Mouse (Mus musculus) stomach, embryonic 15.5 days (tissue): ENCODE results near the gene Fhad1. TPM values are rescaled to one million over a fixed set of nuclear protein-coding genes. Genes with fewer than 3 reads are reported as not detected.

ENCODE experiments used
- ATAC-seq: fragments of 200-750 bp; cut with Nextera tagmentation; 2 replicates; pipeline ENCODE4 v1.8.0; 2017; ENCODE audit warnings: low read depth, moderate number of reproducible peaks, moderate TSS enrichment; ENCODE audit not compliant: insufficient read depth, low FRiP score
- H3K27ac ChIP-seq: fragments of 300-500 bp; sonication (generic); 2 replicates; pipeline ENCODE4 v1.5.1; 2015; ENCODE audit warnings: mild to moderate bottlenecking, inconsistent platforms
- H3K27me3 ChIP-seq: fragments of 300-500 bp; sonication (generic); replicated peaks from 2 replicates; pipeline ENCODE4 v1.6.1; 2015; ENCODE audit warnings: inconsistent platforms
- H3K36me3 ChIP-seq: fragments of 300-500 bp; sonication (generic); 2 replicates; pipeline ENCODE4 v1.6.1; 2015; ENCODE audit warnings: inconsistent platforms
- H3K4me1 ChIP-seq: fragments of 300-500 bp; sonication (generic); 2 replicates; pipeline ENCODE4 v1.6.1; 2015; ENCODE audit warnings: inconsistent platforms
- H3K4me2 ChIP-seq: fragments of 300-500 bp; sonication (generic); 2 replicates; pipeline ENCODE4 v1.6.1; 2015; ENCODE audit warnings: mild to moderate bottlenecking, inconsistent platforms
- H3K4me3 ChIP-seq: fragments of 300-500 bp; sonication (generic); replicated peaks from 2 replicates; pipeline ENCODE4 v1.5.1; 2015; ENCODE audit warnings: inconsistent platforms
- H3K9ac ChIP-seq: fragments of 300-500 bp; sonication (generic); 2 replicates; pipeline ENCODE4 v1.6.1; 2015; ENCODE audit warnings: inconsistent platforms
- H3K9me3 ChIP-seq: fragments of 300-500 bp; sonication (generic); 2 replicates; pipeline ENCODE4 v1.6.1; 2016; ENCODE audit warnings: inconsistent platforms
- WGBS: fragments of 180-500 bp; shearing (Covaris S2); methylation state at CpG from one replicate; pipeline ENCODE4 v1.1.7; 2015; 5-methylcytosine and 5-hydroxymethylcytosine counted together
- polyA plus RNA-seq: library from polyadenylated mRNA; unstranded; fragments of >200 nt; fragmentation: Nextera tagmentation; extraction: Ambion mirVana; gene quantifications from 2 replicates; pipeline ENCODE4 v1.2.1, GENCODE M21; 2015

Fhad1 gene
- polyA plus RNA-seq, 1 experiment from 2014 or later = 2.7 TPM

DNA sequence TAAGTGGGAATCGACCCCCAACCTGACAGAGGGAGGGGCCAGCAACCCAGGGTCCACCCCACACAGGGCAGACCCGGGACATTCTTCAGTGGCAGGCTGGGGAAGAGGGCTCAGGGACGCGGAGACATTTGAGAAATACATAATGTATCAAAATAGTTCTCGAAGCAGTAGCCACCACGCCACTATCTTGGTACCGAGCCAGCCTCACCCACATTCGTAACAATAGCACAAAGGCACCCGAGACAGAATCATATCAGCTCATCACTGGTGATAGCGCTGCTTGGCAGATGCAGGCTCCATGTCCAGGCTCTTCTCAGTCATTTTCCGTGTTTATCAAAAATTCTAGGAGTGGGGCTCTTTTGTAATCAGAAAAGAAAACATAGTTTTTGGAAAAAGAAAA lies 90.9 kb downstream of the Fhad1 start:
- ATAC-seq = no peak
- WGBS = 62% methylated on average over 11 of the region's 11 CpGs

GRCm38 (mm10) chr4:141920391-141920790 lies 94.5 kb downstream of the Fhad1 start:
- WGBS = 89% methylated on average over 10 of the region's 10 CpGs
- H3K4me2 ChIP-seq = no peak overlapping the region
- no peak overlapping the region for H3K4me3 ChIP-seq
- H3K4me1 ChIP-seq = 0 out of 2 replicates have a peak, but pooled peaks cover 3% of the 10 kb centered on the region
- H3K9me3 ChIP-seq = no peaks in the 10 kb centered on the region
- no peak for ATAC-seq
- no peak overlapping the region for H3K27ac ChIP-seq
- H3K9ac ChIP-seq = no peak overlapping the region
- no peaks in the 10 kb centered on the region for H3K27me3 ChIP-seq
- H3K36me3 ChIP-seq = no peaks in the 10 kb centered on the region

More for the DNA sequence above, 90.9 kb downstream of the Fhad1 start:
- no peaks in the 10 kb centered on the region for H3K27me3 ChIP-seq
- no peak overlapping the region for H3K4me3 ChIP-seq
- no peaks in the 10 kb centered on the region for H3K9me3 ChIP-seq
- no peak overlapping the region for H3K27ac ChIP-seq
- H3K36me3 ChIP-seq = no peaks in the 10 kb centered on the region
- H3K4me1 ChIP-seq = 0 out of 2 replicates have a peak, but pooled peaks cover 8% of the 10 kb centered on the region
- no peak overlapping the region for H3K4me2 ChIP-seq
- H3K9ac ChIP-seq = no peak overlapping the region

DNA sequence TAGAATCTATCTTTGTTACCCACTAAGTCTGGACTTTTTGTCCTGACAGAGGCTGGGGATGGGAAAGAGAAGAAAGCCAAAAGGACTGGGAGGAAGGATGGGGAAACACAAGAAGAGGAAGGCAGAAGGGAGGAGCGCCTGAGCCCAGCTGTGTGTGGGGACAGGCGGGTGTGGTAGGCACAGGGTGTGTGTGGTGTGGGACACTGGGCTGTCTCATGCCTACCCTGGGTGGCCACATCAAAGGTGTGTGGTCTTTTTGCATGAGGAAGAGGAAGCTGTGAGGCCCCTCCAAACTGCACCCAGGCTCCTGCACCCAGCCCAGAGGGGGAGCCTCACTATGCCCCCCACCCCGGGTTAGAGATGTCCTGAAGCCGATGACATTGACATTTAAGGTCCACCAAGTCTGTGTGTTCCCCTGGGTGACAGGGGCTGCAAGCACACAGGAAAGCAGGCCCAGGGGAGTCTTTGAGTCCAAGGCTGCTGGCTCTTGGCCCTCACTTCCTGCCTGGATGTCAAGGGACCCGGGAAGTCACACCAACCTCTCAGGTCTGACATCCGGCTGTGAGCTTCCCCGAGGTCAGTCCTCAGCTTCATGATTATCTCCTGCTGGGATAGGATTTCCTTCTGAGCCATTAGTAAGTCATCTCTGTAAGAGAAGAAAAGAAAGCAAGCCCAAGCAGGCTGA lies 97.0 kb downstream of the Fhad1 start:
- Histone ChIP-seq H3K4me1 (0 out of 2 replicates have a peak, but pooled peaks cover 4% of the 10 kb centered on the region), H3K9ac (no peak overlapping the region), H3K9me3 (no peaks in the 10 kb centered on the region), H3K27me3 (no peaks in the 10 kb centered on the region), H3K4me3 (no peak overlapping the region), H3K36me3 (no peaks in the 10 kb centered on the region), H3K27ac (no peak overlapping the region), H3K4me2 (no peak overlapping the region)
- 54% methylated on average over 7 of the region's 7 CpGs for WGBS
- no peak for ATAC-seq

GRCm38 (mm10) chr4:141914040-141914439 lies 100.8 kb downstream of the Fhad1 start:
- Histone ChIP-seq H3K36me3 (no peaks in the 10 kb centered on the region), H3K27me3 (no peaks in the 10 kb centered on the region), H3K4me2 (no peak overlapping the region), H3K4me3 (no peak overlapping the region), H3K9ac (no peak overlapping the region), H3K4me1 (0 out of 2 replicates have a peak, but pooled peaks cover 4% of the 10 kb centered on the region), H3K27ac (0 out of 2 replicates have a peak overlapping the region, but pooled peaks have one; percentile 28), H3K9me3 (no peaks in the 10 kb centered on the region)
- ATAC-seq = peak; percentile 40; the same call in 1 of the 2 replicates
- 47% methylated on average over 7 of the region's 7 CpGs for whole genome bisulfite sequencing

- Histone ChIP-seq H3K36me3 (no peaks in the 10 kb centered on the region), H3K4me2 (no peak overlapping the region), H3K9ac (no peak overlapping the region), H3K27ac (peak overlapping the region; percentile 73), H3K27me3 (no peaks in the 10 kb centered on the region), H3K9me3 (no peaks in the 10 kb centered on the region), H3K4me3 (no peak overlapping the region), H3K4me1 (0 out of 2 replicates have a peak, but pooled peaks cover 4% of the 10 kb centered on the region)
- ATAC-seq = peak; percentile 25; the same call in 1 of the 2 replicates
- 64% methylated on average over 13 of the region's 13 CpGs for WGBS
Measured at GRCm38 (mm10) chr4:141913201-141913993, 101.5 kb downstream of the Fhad1 start.

GRCm38 (mm10) chr4:141904710-141905109 lies 110.2 kb downstream of the Fhad1 start:
- 73% methylated on average over 9 of the region's 9 CpGs for WGBS
- Histone ChIP-seq H3K4me2 (no peak overlapping the region), H3K9me3 (no peaks in the 10 kb centered on the region), H3K4me1 (peaks cover 2% of the 10 kb centered on the region; the same call in 1 of the 2 replicates), H3K36me3 (no peaks in the 10 kb centered on the region), H3K27ac (no peak overlapping the region), H3K4me3 (no peak overlapping the region), H3K9ac (no peak overlapping the region), H3K27me3 (no peaks in the 10 kb centered on the region)
- ATAC-seq = no peak

GRCm38 (mm10) chr4:141902479-141902858 lies 112.4 kb downstream of the Fhad1 start:
- H3K9me3 ChIP-seq = no peaks in the 10 kb centered on the region
- ATAC-seq = no peak
- no peaks in the 10 kb centered on the region for H3K36me3 ChIP-seq
- no peak overlapping the region for H3K9ac ChIP-seq
- no peak overlapping the region for H3K4me2 ChIP-seq
- peaks cover 19% of the 10 kb centered on the region for H3K4me1 ChIP-seq
- no peak overlapping the region for H3K27ac ChIP-seq
- H3K27me3 ChIP-seq = no peaks in the 10 kb centered on the region
- 77% methylated on average over 8 of the region's 8 CpGs for WGBS
- no peak overlapping the region for H3K4me3 ChIP-seq

GRCm38 (mm10) chr4:141901711-141902478 lies 113.0 kb downstream of the Fhad1 start:
- Histone ChIP-seq H3K9ac (no peak overlapping the region), H3K4me3 (no peak overlapping the region), H3K4me2 (no peak overlapping the region), H3K27me3 (no peaks in the 10 kb centered on the region), H3K36me3 (no peaks in the 10 kb centered on the region), H3K27ac (no peak overlapping the region), H3K4me1 (peaks cover 19% of the 10 kb centered on the region), H3K9me3 (no peaks in the 10 kb centered on the region)
- WGBS = 70% methylated on average over 17 of the region's 17 CpGs
- no peak for ATAC-seq

GRCm38 (mm10) chr4:141900421-141900820 lies 114.5 kb downstream of the Fhad1 start:
- no peak overlapping the region for H3K4me3 ChIP-seq
- no peaks in the 10 kb centered on the region for H3K9me3 ChIP-seq
- H3K27ac ChIP-seq = peak overlapping the region; percentile 55
- peaks cover 22% of the 10 kb centered on the region for H3K4me1 ChIP-seq
- 57% methylated on average over 11 of the region's 11 CpGs for WGBS
- no peaks in the 10 kb centered on the region for H3K27me3 ChIP-seq
- H3K36me3 ChIP-seq = no peaks in the 10 kb centered on the region
- no peak overlapping the region for H3K9ac ChIP-seq
- no peak overlapping the region for H3K4me2 ChIP-seq
- ATAC-seq = no peak

DNA sequence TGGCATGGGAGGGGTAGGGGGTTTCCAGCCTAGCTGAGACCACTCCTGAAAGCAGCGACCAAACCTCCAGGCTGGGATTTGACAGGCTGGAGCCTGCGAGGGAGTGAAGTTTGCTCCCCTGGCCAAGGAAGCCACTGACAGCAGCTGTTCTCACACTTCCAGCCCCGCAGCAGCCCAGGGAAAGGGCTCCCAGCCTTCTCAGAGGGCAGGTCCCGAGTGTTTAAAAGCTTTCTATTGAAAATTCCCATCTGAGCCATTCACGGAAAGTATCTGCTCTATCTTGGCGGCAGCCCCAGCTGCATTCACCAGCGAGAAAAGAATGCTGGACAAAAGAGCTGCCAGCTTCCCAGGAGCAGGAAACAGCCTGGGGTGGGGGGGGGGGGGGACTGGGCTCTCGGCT lies 114.9 kb downstream of the Fhad1 start:
- peak; percentile 21; the same call in 1 of the 2 replicates for ATAC-seq

DNA sequence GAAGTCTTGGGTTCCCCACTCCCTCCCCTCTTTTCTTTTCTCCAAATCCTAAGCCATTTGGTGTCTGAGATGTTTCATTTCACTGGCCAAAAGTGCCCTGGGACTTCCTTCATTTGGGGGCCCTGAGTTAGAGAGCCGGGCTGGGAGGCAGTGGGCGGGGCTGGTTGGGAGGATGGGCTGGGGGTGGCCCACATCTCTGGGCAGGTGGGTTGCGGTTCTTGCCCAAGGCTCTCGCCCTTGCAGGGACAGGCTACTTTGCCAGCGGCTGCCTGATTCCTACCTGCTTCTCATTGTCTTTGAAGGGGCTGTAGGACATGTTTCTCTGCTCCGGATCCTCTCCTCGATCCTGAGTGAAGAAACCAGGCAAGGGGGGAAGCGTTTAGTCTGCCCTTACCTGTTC lies 116.0 kb downstream of the Fhad1 start:
- Histone ChIP-seq H3K4me3 (no peak overlapping the region), H3K4me2 (no peak overlapping the region), H3K4me1 (peaks cover 26% of the 10 kb centered on the region), H3K9ac (no peak overlapping the region), H3K9me3 (no peaks in the 10 kb centered on the region), H3K27me3 (no peaks in the 10 kb centered on the region), H3K27ac (0 out of 2 replicates have a peak overlapping the region, but pooled peaks have one; percentile 84), H3K36me3 (no peaks in the 10 kb centered on the region)
- no peak for ATAC-seq
- 82% methylated on average over 8 of the region's 8 CpGs for WGBS

More for the DNA sequence above, 114.9 kb downstream of the Fhad1 start:
- H3K4me2 ChIP-seq = no peak overlapping the region
- no peaks in the 10 kb centered on the region for H3K27me3 ChIP-seq
- H3K4me3 ChIP-seq = no peak overlapping the region
- H3K36me3 ChIP-seq = no peaks in the 10 kb centered on the region
- 6% methylated on average over 8 of the region's 8 CpGs for WGBS
- H3K9ac ChIP-seq = no peak overlapping the region
- H3K27ac ChIP-seq = peak overlapping the region; percentile 84
- H3K4me1 ChIP-seq = peaks cover 26% of the 10 kb centered on the region
- no peaks in the 10 kb centered on the region for H3K9me3 ChIP-seq
